Mouse (Mus musculus): ENCODE measurements at regions not wholly inside any gene's neighbourhood (a gene's known extent, or its start where the extent isn't known, plus 50 kb on each side); places are given as distances from the start of the nearest gene placed in this dataset.

- no peak for ATAC-seq (ENCODE audit: low TSS enrichment)
Measured at GRCm38 (mm10) chr11:114551262-114551661, 117.1 kb upstream of the Rpl38 start.

GRCm38 (mm10) chr11:114548658-114549057 is 119.7 kb upstream of the Rpl38 start:
- ATAC-seq (ENCODE audit: low TSS enrichment): no peak

GRCm38 (mm10) chr11:114544212-114544611 is 124.1 kb upstream of the Rpl38 start:
- no peak for ATAC-seq (ENCODE audit: low TSS enrichment)

GRCm38 (mm10) chr11:114542167-114542566 is 126.2 kb upstream of the Rpl38 start:
- no peak for ATAC-seq (ENCODE audit: low TSS enrichment)

GRCm38 (mm10) chr11:114540503-114540902 is 127.8 kb upstream of the Rpl38 start:
- no peak for ATAC-seq (ENCODE audit: low TSS enrichment)

- no peak for ATAC-seq (ENCODE audit: low TSS enrichment)
Measured at GRCm38 (mm10) chr11:114536616-114537493, 131.5 kb upstream of the Rpl38 start.

GRCm38 (mm10) chr11:114535900-114536299 is 132.4 kb upstream of the Rpl38 start:
- no peak for ATAC-seq (ENCODE audit: low TSS enrichment)

- ATAC-seq (ENCODE audit: low TSS enrichment): no peak
Measured at GRCm38 (mm10) chr11:114534436-114534835, 133.9 kb upstream of the Rpl38 start.

GRCm38 (mm10) chr11:114531241-114531765 is 137.0 kb upstream of the Rpl38 start:
- ATAC-seq (ENCODE audit: low TSS enrichment): no peak

GRCm38 (mm10) chr11:114528937-114529772 is 139.2 kb upstream of the Rpl38 start:
- no peak for ATAC-seq (ENCODE audit: low TSS enrichment)

- ATAC-seq (ENCODE audit: low TSS enrichment): peak; percentile 62
Measured at GRCm38 (mm10) chr11:114523444-114524238, 144.7 kb upstream of the Rpl38 start.

- ATAC-seq (ENCODE audit: low TSS enrichment): no peak
Measured at GRCm38 (mm10) chr11:114515278-114515677, 153.0 kb upstream of the Rpl38 start.

GRCm38 (mm10) chr11:114514126-114514525 is 154.2 kb upstream of the Rpl38 start:
- ATAC-seq (ENCODE audit: low TSS enrichment): no peak

GRCm38 (mm10) chr11:114513446-114513845 is 154.9 kb upstream of the Rpl38 start:
- no peak for ATAC-seq (ENCODE audit: low TSS enrichment)

GRCm38 (mm10) chr11:114511994-114512393 is 156.3 kb upstream of the Rpl38 start:
- no peak for ATAC-seq (ENCODE audit: low TSS enrichment)

- no peak for ATAC-seq (ENCODE audit: low TSS enrichment)
Measured at GRCm38 (mm10) chr11:114502562-114502961, 165.8 kb upstream of the Rpl38 start.

- ATAC-seq (ENCODE audit: low TSS enrichment): peak; percentile 97
Measured at GRCm38 (mm10) chr11:114501869-114502540, 166.3 kb upstream of the Rpl38 start.

- no peak for ATAC-seq (ENCODE audit: low TSS enrichment)
Measured at GRCm38 (mm10) chr11:114500416-114500815, 167.9 kb upstream of the Rpl38 start.

GRCm38 (mm10) chr11:114499665-114500064 is 168.7 kb upstream of the Rpl38 start:
- no peak for ATAC-seq (ENCODE audit: low TSS enrichment)

GRCm38 (mm10) chr11:114495520-114495921 is 172.8 kb upstream of the Rpl38 start:
- ATAC-seq (ENCODE audit: low TSS enrichment): no peak

GRCm38 (mm10) chr11:114486455-114486854 is 181.9 kb upstream of the Rpl38 start:
- ATAC-seq (ENCODE audit: low TSS enrichment): no peak
